Mouse (Mus musculus): ENCODE results near the gene Dennd2c. TPM values are rescaled to one million over a fixed set of nuclear protein-coding genes. Genes with fewer than 3 reads are reported as not detected.

Gene Dennd2c
- 6.3 and 7.0 TPM in 2 replicates for polyA plus RNA-seq (2015; fragmentation: Nextera tagmentation; extraction: Ambion mirVana)

DNA sequence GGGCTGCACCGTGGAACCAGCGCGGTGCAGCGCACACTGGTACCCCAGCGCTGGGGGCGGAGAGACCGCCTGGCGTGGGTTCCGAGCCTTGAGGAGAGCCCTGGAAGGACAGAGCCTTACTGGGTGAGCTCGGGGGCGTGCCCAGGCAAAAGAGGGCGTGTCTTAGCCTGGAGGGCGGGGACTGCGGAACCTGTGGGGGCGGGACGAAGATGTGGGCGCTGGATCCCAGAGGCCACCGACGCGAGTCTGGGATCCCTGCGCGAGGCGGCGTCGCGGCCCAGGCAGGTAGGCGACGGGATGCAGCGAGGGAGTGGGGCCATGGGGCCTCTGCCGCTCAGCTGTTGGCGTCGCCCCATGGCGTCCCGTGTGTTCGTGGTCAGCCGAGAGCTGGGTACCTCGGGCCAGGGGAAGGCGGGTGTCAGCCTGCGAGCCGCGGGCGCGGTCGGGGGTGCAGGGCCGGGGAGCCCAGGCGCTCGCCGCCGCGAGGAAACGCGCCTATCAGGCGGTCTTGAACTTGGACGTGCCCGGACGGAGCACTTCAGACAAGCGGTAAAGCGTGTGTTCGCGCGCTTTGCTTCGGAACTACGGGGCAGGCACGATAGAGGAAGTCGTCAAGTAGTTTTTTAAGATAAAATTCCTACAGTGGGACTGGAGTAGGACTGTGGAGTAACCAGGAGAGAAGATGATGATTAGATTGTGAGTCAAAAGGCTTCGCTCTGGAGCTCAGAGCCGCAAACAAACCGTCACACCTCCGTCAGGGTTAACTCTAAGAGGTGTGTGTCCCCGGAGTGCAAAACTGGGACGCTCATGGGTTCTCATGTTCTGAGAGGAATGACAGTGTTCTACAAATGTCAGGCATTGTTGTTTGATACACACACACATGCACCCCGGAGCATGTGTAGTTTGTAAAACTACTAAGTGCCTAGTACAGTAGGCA is at the start of gene Dennd2c:
TSS of gene Dennd2c (plus strand) at position 151 of the 937 bp plus-strand sequence.
- H3K4me1 ChIP-seq (replicated peaks; ENCODE audit: control insufficient read depth, insufficient read depth, low read length): peaks cover 4% of the 10 kb centered on the region; the same call in 1 of the 2 replicates
- H3K27me3 ChIP-seq (ENCODE audit: control insufficient read depth, insufficient read depth, low read depth, low read length): no peaks in the 10 kb centered on the region
- peak; percentile 99 for ATAC-seq (ENCODE audit: low read depth)
- peak within 1 kb of the TSS; percentile 88 for H3K4me2 ChIP-seq (ENCODE audit: low read depth, low read length)
- H3K36me3 ChIP-seq (ENCODE audit: control insufficient read depth, insufficient read depth, low read length): no peaks in the 10 kb centered on the region
- under 1% methylated on average over 59 of the region's 72 CpGs for WGBS
- H3K9ac ChIP-seq (ENCODE audit: low read length): peak within 1 kb of the TSS; percentile 86
- peak within 1 kb of the TSS; percentile 88 for H3K4me3 ChIP-seq (ENCODE audit: low read length)
- H3K27ac ChIP-seq (ENCODE audit: low read length): peak within 1 kb of the TSS; percentile 91
- H3K9me3 ChIP-seq (ENCODE audit: control insufficient read depth, low read length): no peaks in the 10 kb centered on the region

- 88% methylated on average over 5 of the region's 5 CpGs for WGBS
- Histone ChIP-seq H3K9me3 (ENCODE audit: control insufficient read depth, low read length) (no peaks in the 10 kb centered on the region), H3K27me3 (ENCODE audit: control insufficient read depth, insufficient read depth, low read depth, low read length) (no peaks in the 10 kb centered on the region), H3K9ac (ENCODE audit: low read length) (no peak overlapping the region), H3K4me2 (ENCODE audit: low read depth, low read length) (no peak overlapping the region), H3K4me1 (replicated peaks; ENCODE audit: control insufficient read depth, insufficient read depth, low read length) (peaks cover 4% of the 10 kb centered on the region; the same call in 1 of the 2 replicates), H3K27ac (ENCODE audit: low read length) (no peak overlapping the region), H3K4me3 (ENCODE audit: low read length) (no peak overlapping the region), H3K36me3 (ENCODE audit: control insufficient read depth, insufficient read depth, low read length) (peaks cover 35% of the 10 kb centered on the region)
- ATAC-seq (ENCODE audit: low read depth): no peak
These were observed 46.3 kb upstream of the Dennd2c start for GRCm38 (mm10) chr3:103056016-103056595.

DNA sequence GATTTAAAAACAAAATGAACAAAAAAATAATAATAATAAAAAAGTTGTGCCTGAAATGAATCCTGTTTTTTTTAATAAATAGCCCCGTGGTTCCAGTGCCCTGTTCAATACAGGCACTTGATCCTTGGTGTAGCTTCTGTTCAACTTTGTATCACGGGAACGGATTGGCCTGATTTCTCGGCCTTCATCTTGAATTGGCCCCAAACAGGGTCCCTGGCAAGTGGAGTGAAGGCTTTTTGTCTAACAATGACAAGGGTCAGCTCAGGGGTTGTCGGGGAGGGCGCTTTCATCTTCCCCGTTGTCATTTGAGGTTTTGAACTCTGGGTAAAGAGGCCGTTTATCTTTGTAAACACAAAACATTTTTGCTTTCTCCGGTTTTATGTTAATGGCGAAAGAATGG is 44.7 kb upstream of the Dennd2c start:
- 4% methylated on average over 10 of the region's 10 CpGs for WGBS
- Histone ChIP-seq H3K27me3 (ENCODE audit: control insufficient read depth, insufficient read depth, low read depth, low read length) (no peaks in the 10 kb centered on the region), H3K4me3 (ENCODE audit: low read length) (peak overlapping the region; percentile 75), H3K9ac (ENCODE audit: low read length) (peak overlapping the region; percentile 84), H3K27ac (ENCODE audit: low read length) (peak overlapping the region; percentile 73), H3K36me3 (ENCODE audit: control insufficient read depth, insufficient read depth, low read length) (peaks cover 39% of the 10 kb centered on the region), H3K4me2 (ENCODE audit: low read depth, low read length) (peak overlapping the region; percentile 77), H3K4me1 (replicated peaks; ENCODE audit: control insufficient read depth, insufficient read depth, low read length) (peaks cover 4% of the 10 kb centered on the region; the same call in 1 of the 2 replicates), H3K9me3 (ENCODE audit: control insufficient read depth, low read length) (no peaks in the 10 kb centered on the region)
- ATAC-seq (ENCODE audit: low read depth): peak; percentile 51

GRCm38 (mm10) chr3:103058207-103059157 is 43.9 kb upstream of the Dennd2c start, which contains the start of gene Nras:
Gene Nras (plus strand): TSS chr3:103058285.
- no peaks in the 10 kb centered on the region for H3K9me3 ChIP-seq (ENCODE audit: control insufficient read depth, low read length)
- peaks cover 4% of the 10 kb centered on the region; the same call in 1 of the 2 replicates for H3K4me1 ChIP-seq (replicated peaks; ENCODE audit: control insufficient read depth, insufficient read depth, low read length)
- H3K4me2 ChIP-seq (ENCODE audit: low read depth, low read length): peak within 1 kb of the TSS; percentile 77
- H3K36me3 ChIP-seq (ENCODE audit: control insufficient read depth, insufficient read depth, low read length): peaks cover 44% of the 10 kb centered on the region
- peak; percentile 100 for ATAC-seq (ENCODE audit: low read depth)
- 1% methylated on average over 46 of the region's 46 CpGs for WGBS
- no peaks in the 10 kb centered on the region for H3K27me3 ChIP-seq (ENCODE audit: control insufficient read depth, insufficient read depth, low read depth, low read length)
- peak within 1 kb of the TSS; percentile 75 for H3K4me3 ChIP-seq (ENCODE audit: low read length)
- H3K9ac ChIP-seq (ENCODE audit: low read length): peak within 1 kb of the TSS; percentile 84
- H3K27ac ChIP-seq (ENCODE audit: low read length): peak within 1 kb of the TSS; percentile 93

GRCm38 (mm10) chr3:103066927-103067326 is 35.5 kb upstream of the Dennd2c start:
- Histone ChIP-seq H3K4me3 (ENCODE audit: low read length) (no peak overlapping the region), H3K36me3 (ENCODE audit: control insufficient read depth, insufficient read depth, low read length) (peaks cover 55% of the 10 kb centered on the region), H3K4me2 (ENCODE audit: low read depth, low read length) (no peak overlapping the region), H3K9me3 (ENCODE audit: control insufficient read depth, low read length) (no peaks in the 10 kb centered on the region), H3K9ac (ENCODE audit: low read length) (no peak overlapping the region), H3K4me1 (replicated peaks; ENCODE audit: control insufficient read depth, insufficient read depth, low read length) (no peaks in the 10 kb centered on the region), H3K27ac (ENCODE audit: low read length) (no peak overlapping the region), H3K27me3 (ENCODE audit: control insufficient read depth, insufficient read depth, low read depth, low read length) (no peaks in the 10 kb centered on the region)
- no peak for ATAC-seq (ENCODE audit: low read depth)
- 80% methylated on average over 8 of the region's 8 CpGs for WGBS

DNA sequence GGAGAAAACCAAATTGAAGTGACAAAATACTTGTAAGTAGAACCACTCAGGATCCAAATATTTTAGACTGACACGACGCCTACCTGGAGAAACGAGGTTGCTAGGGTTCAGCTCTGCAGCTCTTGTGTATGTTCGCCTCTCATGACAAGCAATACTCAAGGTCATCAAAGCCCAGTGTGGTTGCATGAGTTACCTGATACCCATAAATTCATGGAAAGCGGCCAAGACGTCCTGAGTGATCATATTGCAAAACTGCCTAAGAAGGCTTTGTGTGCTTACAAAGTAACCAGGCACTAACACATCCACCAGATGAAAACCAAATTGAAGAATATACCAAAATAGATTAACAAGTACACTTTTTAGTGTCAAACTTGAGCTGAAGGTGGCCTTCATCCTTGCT is 33.4 kb upstream of the Dennd2c start:
- 88% methylated on average over 6 of the region's 6 CpGs for WGBS
- H3K27ac ChIP-seq (ENCODE audit: low read length): no peak overlapping the region
- no peak overlapping the region for H3K4me3 ChIP-seq (ENCODE audit: low read length)
- H3K36me3 ChIP-seq (ENCODE audit: control insufficient read depth, insufficient read depth, low read length): peaks cover 38% of the 10 kb centered on the region
- no peaks in the 10 kb centered on the region for H3K4me1 ChIP-seq (replicated peaks; ENCODE audit: control insufficient read depth, insufficient read depth, low read length)
- no peak overlapping the region for H3K9ac ChIP-seq (ENCODE audit: low read length)
- no peak overlapping the region for H3K4me2 ChIP-seq (ENCODE audit: low read depth, low read length)
- ATAC-seq (ENCODE audit: low read depth): no peak
- no peaks in the 10 kb centered on the region for H3K9me3 ChIP-seq (ENCODE audit: control insufficient read depth, low read length)
- H3K27me3 ChIP-seq (ENCODE audit: control insufficient read depth, insufficient read depth, low read depth, low read length): no peaks in the 10 kb centered on the region

- Histone ChIP-seq H3K4me1 (replicated peaks; ENCODE audit: control insufficient read depth, insufficient read depth, low read length) (no peaks in the 10 kb centered on the region), H3K4me3 (ENCODE audit: low read length) (no peak within 1 kb of the TSS), H3K27me3 (ENCODE audit: control insufficient read depth, insufficient read depth, low read depth, low read length) (no peaks in the 10 kb centered on the region), H3K36me3 (ENCODE audit: control insufficient read depth, insufficient read depth, low read length) (peaks cover 6% of the 10 kb centered on the region), H3K27ac (ENCODE audit: low read length) (no peak within 1 kb of the TSS), H3K4me2 (ENCODE audit: low read depth, low read length) (no peak within 1 kb of the TSS), H3K9me3 (ENCODE audit: control insufficient read depth, low read length) (no peaks in the 10 kb centered on the region), H3K9ac (ENCODE audit: low read length) (no peak within 1 kb of the TSS)
- WGBS: 54% methylated on average over 5 of the region's 5 CpGs
- ATAC-seq (ENCODE audit: low read depth): no peak
These were observed 28.6 kb upstream of the Dennd2c start, which contains the start of gene Ampd1 for GRCm38 (mm10) chr3:103073771-103074170. Gene Ampd1 (plus strand): TSS chr3:103074014.

GRCm38 (mm10) chr3:103075871-103076270 is 26.5 kb upstream of the Dennd2c start:
- H3K4me1 ChIP-seq (replicated peaks; ENCODE audit: control insufficient read depth, insufficient read depth, low read length): no peaks in the 10 kb centered on the region
- H3K9ac ChIP-seq (ENCODE audit: low read length): no peak overlapping the region
- H3K36me3 ChIP-seq (ENCODE audit: control insufficient read depth, insufficient read depth, low read length): no peaks in the 10 kb centered on the region
- no peaks in the 10 kb centered on the region for H3K27me3 ChIP-seq (ENCODE audit: control insufficient read depth, insufficient read depth, low read depth, low read length)
- H3K4me2 ChIP-seq (ENCODE audit: low read depth, low read length): no peak overlapping the region
- no peaks in the 10 kb centered on the region for H3K9me3 ChIP-seq (ENCODE audit: control insufficient read depth, low read length)
- WGBS: 81% methylated on average over 9 of the region's 9 CpGs
- no peak overlapping the region for H3K4me3 ChIP-seq (ENCODE audit: low read length)
- ATAC-seq (ENCODE audit: low read depth): no peak
- H3K27ac ChIP-seq (ENCODE audit: low read length): no peak overlapping the region

Measured in lung, embryonic 16.5 days (tissue).